Mouse (Mus musculus) liver, embryonic 14 days (tissue): ENCODE data around the gene H2-M10.3. TPM values are rescaled to one million over a fixed set of nuclear protein-coding genes. Genes with fewer than 3 reads are reported as not detected.

Experiments
- polyA plus RNA-seq: library from polyadenylated mRNA; depleted of rRNA; stranded (reverse); fragments of >200 nt; gene quantifications from 2 replicates; pipeline ENCODE4 v1.2.3, GENCODE M21; 2012; rRNA removed

H2-M10.3 gene
- not detected in 2 replicates for polyA plus RNA-seq

DNA sequence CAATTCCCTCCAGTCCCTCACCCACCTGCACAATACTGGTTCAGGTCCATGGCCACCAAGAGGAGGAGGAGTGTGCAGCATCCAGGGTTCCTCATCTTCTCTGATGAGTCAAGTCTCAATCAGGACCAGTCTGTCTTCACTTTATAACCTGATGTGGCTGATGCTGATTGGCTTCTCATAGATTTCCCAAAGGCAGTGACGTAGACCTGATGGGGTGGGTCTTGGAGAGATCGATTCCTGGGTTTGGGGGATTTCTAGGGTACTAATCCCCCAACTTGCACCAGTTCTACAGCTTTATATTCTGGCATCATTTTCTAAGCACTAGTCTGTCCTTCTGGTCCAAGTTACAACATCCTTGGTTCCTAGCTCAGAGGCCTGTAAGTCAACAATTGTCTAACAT lies at the start of gene H2-M10.3:
Gene H2-M10.3 (minus strand): TSS at position 101 of the 400 bp plus-strand sequence.

DNA sequence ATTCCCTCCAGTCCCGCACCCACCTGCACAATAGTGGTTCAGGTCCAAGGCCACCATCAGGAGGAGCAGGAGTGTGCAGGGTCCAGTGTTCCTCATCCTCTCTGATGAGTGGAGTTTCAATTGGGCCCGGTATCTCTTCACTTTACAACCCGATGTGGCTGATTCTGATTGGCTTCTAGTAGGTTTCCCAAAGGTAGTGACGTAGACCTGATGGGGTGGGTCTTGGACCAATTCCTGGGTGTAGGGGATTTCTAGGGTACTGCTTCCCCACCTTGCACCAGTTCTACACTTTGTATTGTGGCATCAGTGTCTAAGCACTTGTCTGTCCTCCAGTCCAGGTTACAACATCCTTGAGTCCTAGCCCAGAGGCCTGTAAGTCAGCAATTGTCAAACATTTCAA lies 42.2 kb downstream of the H2-M10.3 start, which contains the start of gene H2-M10.1:
Gene H2-M10.1 (minus strand): TSS at position 101 of the 400 bp plus-strand sequence.

Other genes with a start within 250 kb of the H2-M10.3 start
- gene Gm19684, start 246.7 kb downstream of the H2-M10.3 start, polyA plus RNA-seq = not detected in 2 replicates
- gene Gm7030, start 239.0 kb downstream of the H2-M10.3 start, polyA plus RNA-seq = not detected in 2 replicates
- not detected in 2 replicates for gene Gm8909, start 199.9 kb downstream of the H2-M10.3 start, polyA plus RNA-seq
- gene H2-T3, start 178.1 kb downstream of the H2-M10.3 start, polyA plus RNA-seq = not detected in 2 replicates
- gene Rpp21, start 110.3 kb downstream of the H2-M10.3 start, polyA plus RNA-seq = 34.4 and 41.1 TPM in 2 replicates
- 10.8 and 12.6 TPM in 2 replicates for gene Trim39, start 96.2 kb downstream of the H2-M10.3 start, polyA plus RNA-seq
- gene H2-M10.2, start 81.9 kb downstream of the H2-M10.3 start, polyA plus RNA-seq = not detected in 2 replicates
- not detected in 2 replicates for gene H2-M10.1, start 42.3 kb downstream of the H2-M10.3 start, polyA plus RNA-seq
- not detected in 2 replicates for gene H2-M10.4, start 93.9 kb upstream of the H2-M10.3 start, polyA plus RNA-seq
- gene H2-M11, start 178.7 kb upstream of the H2-M10.3 start, polyA plus RNA-seq = not detected in 2 replicates